Mouse (Mus musculus): Measurements from ENCODE around the gene Sec14l3. TPM values are rescaled to one million over a fixed set of nuclear protein-coding genes. Genes with fewer than 3 reads are reported as not detected.

Gene Sec14l3
- total and polyA plus RNA-seq, 2 experiments from 2014 or later: 1.8 to 5.1 TPM

DNA sequence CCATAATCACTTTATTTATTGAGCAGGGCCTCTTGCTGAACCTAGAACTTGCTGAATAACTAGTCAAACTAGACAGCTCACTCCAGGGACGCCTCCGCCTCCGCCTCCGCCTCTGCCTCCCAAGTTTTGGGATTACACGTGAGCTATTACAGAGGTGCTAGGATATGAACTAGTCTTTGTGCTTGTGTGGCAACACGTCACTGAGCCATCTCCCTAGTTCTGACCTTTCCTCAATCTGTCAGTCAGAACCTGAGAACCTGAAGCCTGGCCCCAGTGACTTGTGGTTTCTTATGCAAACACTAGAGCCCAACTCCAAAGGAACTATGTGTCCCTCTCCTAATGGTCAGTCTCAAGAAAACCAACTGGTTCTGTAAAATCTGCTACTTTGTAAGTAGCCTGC lies 28.7 kb upstream of the Sec14l3 start:
- no peak for DNase-seq (ENCODE audit: low spot score)
- Histone ChIP-seq H3K4me2 (ENCODE audit: low read depth, low read length, poor library complexity, severe bottlenecking) (no peak overlapping the region), H3K9me3 (ENCODE audit: low read length) (no peaks in the 10 kb centered on the region), H3K27me3 (ENCODE audit: insufficient read depth, low read length) (no peaks in the 10 kb centered on the region), H3K9ac (replicated peaks; ENCODE audit: low read length, poor library complexity, severe bottlenecking) (no peak overlapping the region), H3K4me1 (ENCODE audit: insufficient read depth, low read length) (no peaks in the 10 kb centered on the region), H3K27ac (ENCODE audit: low read depth, low read length) (no peak overlapping the region), H3K4me3 (ENCODE audit: low read depth, low read length) (no peak overlapping the region), H3K36me3 (ENCODE audit: insufficient read depth, low read length) (no peaks in the 10 kb centered on the region)
- 88% methylated on average over 6 of the region's 6 CpGs for WGBS
- no peak for ATAC-seq (ENCODE audit: low FRiP score)
- no peak for TF ChIP-seq CTCF (IDR thresholded peaks at IDR 0.05)

DNA sequence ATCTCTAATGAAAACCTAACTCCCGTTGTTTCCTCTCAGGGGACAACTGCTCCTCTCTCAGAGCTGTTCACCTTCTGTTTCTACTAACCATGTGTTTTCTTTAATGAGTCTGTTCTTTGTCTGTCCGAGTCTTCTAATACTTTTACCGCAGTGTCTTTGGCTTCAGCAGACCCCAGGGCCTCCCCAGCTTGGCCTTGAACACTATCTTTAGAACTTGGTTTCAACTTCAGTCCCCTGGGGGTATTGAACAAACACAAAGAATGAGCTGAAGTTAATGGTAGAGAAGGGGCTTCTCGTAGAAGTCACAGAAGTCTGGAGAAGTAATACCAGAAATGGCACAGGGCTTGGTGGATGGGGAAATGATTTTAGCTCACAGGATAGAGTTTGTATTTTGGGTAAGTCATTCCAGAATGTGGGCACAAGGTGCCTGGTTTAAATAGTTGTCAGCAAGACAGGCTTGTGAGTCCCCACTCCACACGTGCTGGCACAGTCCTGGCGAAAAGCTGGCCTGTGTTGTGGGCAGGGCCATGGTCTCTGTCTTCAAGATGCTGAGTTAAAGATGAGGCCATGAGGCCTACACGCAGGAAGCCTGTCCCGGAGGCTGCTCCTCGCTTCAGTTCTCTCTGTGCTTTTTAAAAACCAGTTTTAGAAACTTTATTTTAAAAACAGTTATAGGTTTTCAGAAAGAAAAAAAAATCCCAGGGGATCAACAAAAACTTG lies 28.1 kb upstream of the Sec14l3 start:
- H3K9me3 ChIP-seq (ENCODE audit: low read length): no peaks in the 10 kb centered on the region
- H3K27ac ChIP-seq (ENCODE audit: low read depth, low read length): no peak overlapping the region
- no peak overlapping the region for H3K4me3 ChIP-seq (ENCODE audit: low read depth, low read length)
- no peak for DNase-seq (ENCODE audit: low spot score)
- no peak overlapping the region for H3K9ac ChIP-seq (replicated peaks; ENCODE audit: low read length, poor library complexity, severe bottlenecking)
- H3K27me3 ChIP-seq (ENCODE audit: insufficient read depth, low read length): no peaks in the 10 kb centered on the region
- ATAC-seq (ENCODE audit: low FRiP score): no peak
- no peaks in the 10 kb centered on the region for H3K4me1 ChIP-seq (ENCODE audit: insufficient read depth, low read length)
- H3K4me2 ChIP-seq (ENCODE audit: low read depth, low read length, poor library complexity, severe bottlenecking): no peak overlapping the region
- no peak for TF ChIP-seq CTCF (IDR thresholded peaks at IDR 0.05)
- 75% methylated on average over 9 of the region's 9 CpGs for WGBS
- no peaks in the 10 kb centered on the region for H3K36me3 ChIP-seq (ENCODE audit: insufficient read depth, low read length)

GRCm38 (mm10) chr11:4039951-4040350 lies 24.7 kb upstream of the Sec14l3 start:
- no peaks in the 10 kb centered on the region for H3K27me3 ChIP-seq (ENCODE audit: insufficient read depth, low read length)
- no peaks in the 10 kb centered on the region for H3K36me3 ChIP-seq (ENCODE audit: insufficient read depth, low read length)
- H3K9me3 ChIP-seq (ENCODE audit: low read length): no peaks in the 10 kb centered on the region
- TF ChIP-seq CTCF (IDR thresholded peaks at IDR 0.05): no peak
- no peak for ATAC-seq (ENCODE audit: low FRiP score)
- WGBS: 92% methylated on average over 4 of the region's 4 CpGs
- H3K9ac ChIP-seq (replicated peaks; ENCODE audit: low read length, poor library complexity, severe bottlenecking): no peak overlapping the region
- no peaks in the 10 kb centered on the region for H3K4me1 ChIP-seq (ENCODE audit: insufficient read depth, low read length)
- DNase-seq (ENCODE audit: low spot score): no peak
- H3K4me3 ChIP-seq (ENCODE audit: low read depth, low read length): no peak overlapping the region
- H3K27ac ChIP-seq (ENCODE audit: low read depth, low read length): no peak overlapping the region
- no peak overlapping the region for H3K4me2 ChIP-seq (ENCODE audit: low read depth, low read length, poor library complexity, severe bottlenecking)

DNA sequence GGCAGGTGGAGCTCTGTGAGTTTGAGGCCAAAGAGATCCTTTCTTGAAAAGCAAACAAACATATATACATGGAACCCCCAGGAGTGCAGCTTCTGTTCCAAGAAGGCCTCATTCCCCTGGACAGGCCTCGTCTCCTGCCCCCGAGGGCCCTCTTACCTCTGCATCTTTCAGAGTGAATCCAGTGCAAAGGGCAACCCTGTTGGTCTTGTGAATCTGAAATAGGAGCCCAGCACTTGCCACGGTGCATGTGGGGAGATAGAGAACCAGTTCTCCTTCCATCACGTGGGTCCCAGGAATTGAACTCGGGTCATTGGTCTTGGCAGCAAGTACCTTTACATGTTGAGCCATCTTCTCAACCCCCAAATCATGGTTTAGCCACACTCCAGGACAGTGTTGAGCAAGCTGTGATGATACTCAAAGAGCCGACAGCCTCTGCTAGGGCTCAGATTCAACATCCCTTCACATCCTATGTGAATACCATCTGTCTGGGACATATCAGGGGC lies 23.5 kb upstream of the Sec14l3 start:
- no peaks in the 10 kb centered on the region for H3K9me3 ChIP-seq (ENCODE audit: low read length)
- no peak overlapping the region for H3K27ac ChIP-seq (ENCODE audit: low read depth, low read length)
- no peak overlapping the region for H3K9ac ChIP-seq (replicated peaks; ENCODE audit: low read length, poor library complexity, severe bottlenecking)
- TF ChIP-seq CTCF (IDR thresholded peaks at IDR 0.05): no peak
- no peak overlapping the region for H3K4me3 ChIP-seq (ENCODE audit: low read depth, low read length)
- WGBS: 78% methylated on average over 6 of the region's 6 CpGs
- H3K4me1 ChIP-seq (ENCODE audit: insufficient read depth, low read length): no peaks in the 10 kb centered on the region
- no peak overlapping the region for H3K4me2 ChIP-seq (ENCODE audit: low read depth, low read length, poor library complexity, severe bottlenecking)
- DNase-seq (ENCODE audit: low spot score) (no peak), ATAC-seq (ENCODE audit: low FRiP score) (no peak)
- no peaks in the 10 kb centered on the region for H3K36me3 ChIP-seq (ENCODE audit: insufficient read depth, low read length)
- no peaks in the 10 kb centered on the region for H3K27me3 ChIP-seq (ENCODE audit: insufficient read depth, low read length)

GRCm38 (mm10) chr11:4043081-4043480 lies 21.6 kb upstream of the Sec14l3 start:
- no peaks in the 10 kb centered on the region for H3K27me3 ChIP-seq (ENCODE audit: insufficient read depth, low read length)
- H3K36me3 ChIP-seq (ENCODE audit: insufficient read depth, low read length): no peaks in the 10 kb centered on the region
- no peak for ATAC-seq (ENCODE audit: low FRiP score)
- H3K27ac ChIP-seq (ENCODE audit: low read depth, low read length): no peak overlapping the region
- no peak for DNase-seq (ENCODE audit: low spot score)
- H3K4me2 ChIP-seq (ENCODE audit: low read depth, low read length, poor library complexity, severe bottlenecking): no peak overlapping the region
- no peak overlapping the region for H3K4me3 ChIP-seq (ENCODE audit: low read depth, low read length)
- WGBS: 94% methylated on average over 7 of the region's 7 CpGs
- H3K4me1 ChIP-seq (ENCODE audit: insufficient read depth, low read length): no peaks in the 10 kb centered on the region
- no peak for TF ChIP-seq CTCF (IDR thresholded peaks at IDR 0.05)
- no peaks in the 10 kb centered on the region for H3K9me3 ChIP-seq (ENCODE audit: low read length)
- H3K9ac ChIP-seq (replicated peaks; ENCODE audit: low read length, poor library complexity, severe bottlenecking): no peak overlapping the region

GRCm38 (mm10) chr11:4046526-4046925 lies 18.1 kb upstream of the Sec14l3 start:
- DNase-seq (ENCODE audit: low spot score) (no peak), ATAC-seq (ENCODE audit: low FRiP score) (no peak)
- no peak for TF ChIP-seq CTCF (IDR thresholded peaks at IDR 0.05)
- H3K36me3 ChIP-seq (ENCODE audit: insufficient read depth, low read length): no peaks in the 10 kb centered on the region
- H3K9me3 ChIP-seq (ENCODE audit: low read length): no peaks in the 10 kb centered on the region
- no peak overlapping the region for H3K4me2 ChIP-seq (ENCODE audit: low read depth, low read length, poor library complexity, severe bottlenecking)
- WGBS: 81% methylated on average over 5 of the region's 5 CpGs
- no peak overlapping the region for H3K4me3 ChIP-seq (ENCODE audit: low read depth, low read length)
- H3K9ac ChIP-seq (replicated peaks; ENCODE audit: low read length, poor library complexity, severe bottlenecking): no peak overlapping the region
- H3K27ac ChIP-seq (ENCODE audit: low read depth, low read length): no peak overlapping the region
- no peaks in the 10 kb centered on the region for H3K4me1 ChIP-seq (ENCODE audit: insufficient read depth, low read length)
- H3K27me3 ChIP-seq (ENCODE audit: insufficient read depth, low read length): no peaks in the 10 kb centered on the region
